Mouse (Mus musculus): ENCODE results near the gene Runx3. TPM values are rescaled to one million over a fixed set of nuclear protein-coding genes. Genes with fewer than 3 reads are reported as not detected.

Runx3 gene
- not detected for total RNA-seq (2021)
- long read RNA-seq, experiment 1 = 0 reads
- long read RNA-seq, experiment 2 = 0 reads

GRCm38 (mm10) chr4:135120342-135121100 is at the start of gene Runx3:
Gene Runx3, plus strand, starts transcription at chr4:135120652.
- intact Hi-C loops (cut with DNase I) = no loop called here

GRCm38 (mm10) chr4:135072671-135073070 is 47.8 kb upstream of the Runx3 start:
- no peak for DNase-seq (ENCODE audit: low spot score in 2 of 2)
- intact Hi-C loops (cut with DNase I) = no loop called here

More at GRCm38 (mm10) chr4:135120342-135121100, at the start of gene Runx3:
- DNase-seq (ENCODE audit: low spot score in 2 of 2) = no peak

DNA sequence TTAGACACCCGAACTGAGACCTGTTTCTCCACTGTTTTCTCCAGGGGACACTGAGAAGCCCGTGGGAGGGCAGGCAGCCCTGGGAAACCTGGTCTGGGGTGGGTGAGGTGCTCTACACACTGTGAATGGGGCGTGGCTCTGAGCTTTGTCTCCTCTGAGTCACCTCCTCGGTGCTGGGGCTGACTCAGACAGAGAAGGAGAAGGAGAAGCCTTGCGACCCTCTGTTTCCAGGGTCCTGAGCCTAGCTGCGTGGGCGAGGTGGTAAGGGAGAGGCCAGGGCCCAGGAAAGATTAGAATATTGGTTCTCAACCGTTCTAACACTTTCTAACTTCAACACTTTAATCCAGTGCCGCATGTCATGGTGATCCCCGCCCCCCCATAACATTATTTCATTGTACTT is 46.9 kb upstream of the Runx3 start:
- no peak for DNase-seq (ENCODE audit: low spot score in 2 of 2)
- intact Hi-C loops (cut with DNase I) = no loop called here

- intact Hi-C loops (cut with DNase I) = no loop called here
- no peak for DNase-seq (ENCODE audit: low spot score in 2 of 2)
Measured at GRCm38 (mm10) chr4:135074646-135075045, 45.8 kb upstream of the Runx3 start.

- no peak for DNase-seq (ENCODE audit: low spot score in 2 of 2)
- intact Hi-C loops (cut with DNase I) = no loop called here
Measured at GRCm38 (mm10) chr4:135075360-135075759, 45.1 kb upstream of the Runx3 start.

DNA sequence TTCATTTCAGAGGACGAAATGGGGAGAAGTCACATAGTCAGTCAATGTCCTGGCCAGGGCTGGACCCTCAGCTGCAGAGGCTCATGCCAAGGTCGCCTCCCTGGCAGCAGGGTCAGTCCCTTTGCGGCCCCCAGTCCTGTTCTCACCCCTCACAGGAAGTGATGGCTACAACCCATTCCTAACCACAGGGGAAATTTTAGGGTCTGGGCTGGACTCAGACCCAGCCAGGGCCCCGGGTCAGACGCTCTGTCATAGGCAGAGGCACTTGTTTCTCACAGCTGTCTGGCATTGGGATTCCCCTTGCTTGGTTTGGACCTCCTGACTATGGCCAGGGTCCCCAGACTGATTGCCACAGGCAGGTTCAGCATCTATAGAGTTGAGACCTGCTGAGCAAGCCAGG is 43.8 kb upstream of the Runx3 start:
- intact Hi-C loops (cut with DNase I) = no loop called here
- no peak for DNase-seq (ENCODE audit: low spot score in 2 of 2)

GRCm38 (mm10) chr4:135077196-135077595 is 43.3 kb upstream of the Runx3 start:
- DNase-seq (ENCODE audit: low spot score in 2 of 2) = no peak
- intact Hi-C loops (cut with DNase I) = no loop called here

DNA sequence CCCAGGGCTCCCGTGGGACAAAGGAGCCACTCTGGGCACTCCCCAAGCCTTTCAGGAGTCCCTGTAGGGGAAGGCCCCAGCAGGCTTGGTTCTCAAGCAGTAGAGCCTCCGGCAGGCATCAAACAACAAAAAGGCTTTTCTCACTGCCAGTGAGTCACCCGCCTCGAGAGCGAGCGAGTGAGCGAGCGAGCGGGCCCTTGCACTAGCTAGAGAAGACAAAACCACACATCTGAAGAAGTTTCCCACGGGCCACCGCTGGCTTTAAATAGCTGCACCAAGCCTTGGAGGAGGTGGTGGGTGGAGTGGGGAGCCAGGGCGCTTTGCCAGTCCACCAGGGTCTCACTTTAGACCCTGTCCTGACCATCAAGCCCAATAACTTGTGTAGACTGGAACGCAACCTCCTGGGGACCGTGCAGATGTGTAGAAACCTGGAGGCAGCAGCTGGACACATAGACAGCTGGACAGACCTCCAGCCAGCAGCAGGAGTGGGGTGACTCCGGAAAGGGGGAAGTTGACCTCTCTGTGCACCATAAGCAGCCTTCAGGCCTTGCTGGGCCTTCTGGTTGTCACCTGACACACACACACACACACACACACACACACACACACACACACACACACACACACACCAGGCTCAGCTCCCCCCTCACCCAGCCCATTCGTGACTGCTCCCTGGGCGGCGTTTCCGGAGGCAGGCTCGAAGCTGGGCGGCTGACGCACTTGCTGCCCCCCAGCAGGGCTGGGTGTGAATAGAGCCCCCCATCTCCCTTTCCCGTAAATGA is 40.4 kb upstream of the Runx3 start:
- peak in 1 of 2 experiments; percentile 19 for DNase-seq (ENCODE audit: low spot score in 2 of 2)
- intact Hi-C loops (cut with DNase I) = no loop called here

- DNase-seq (ENCODE audit: low spot score in 2 of 2) = no peak
- intact Hi-C loops (cut with DNase I) = no loop called here
Measured at GRCm38 (mm10) chr4:135080641-135080920, 39.9 kb upstream of the Runx3 start.

DNA sequence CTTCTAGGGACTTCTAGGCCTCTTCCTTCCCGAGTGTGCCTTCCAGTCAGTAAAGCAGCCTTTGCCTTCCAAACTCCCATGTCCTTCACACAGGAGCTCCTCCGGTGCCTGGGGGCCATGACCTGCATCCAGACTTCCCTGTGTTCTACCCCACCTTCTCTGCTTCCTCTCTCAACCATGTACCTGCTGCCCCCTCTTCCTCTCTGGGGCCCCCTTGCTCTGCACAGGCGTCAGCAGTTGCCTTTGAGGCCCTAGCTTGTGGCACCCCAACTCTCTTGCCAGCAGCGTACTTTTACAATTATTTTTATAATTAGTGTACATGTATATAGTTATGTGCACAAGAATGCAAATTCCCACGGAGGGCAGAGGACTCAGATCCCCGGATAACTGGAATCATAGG is 37.4 kb upstream of the Runx3 start:
- DNase-seq (ENCODE audit: low spot score in 2 of 2) = no peak
- intact Hi-C loops (cut with DNase I) = no loop called here

- no peak for DNase-seq (ENCODE audit: low spot score in 2 of 2)
- intact Hi-C loops (cut with DNase I) = no loop called here
Measured at GRCm38 (mm10) chr4:135085077-135085853, 35.2 kb upstream of the Runx3 start.

GRCm38 (mm10) chr4:135090613-135091012 is 29.8 kb upstream of the Runx3 start:
- intact Hi-C loops (cut with DNase I) = no loop called here
- DNase-seq (ENCODE audit: low spot score in 2 of 2) = no peak

- intact Hi-C loops (cut with DNase I) = no loop called here
- no peak for DNase-seq (ENCODE audit: low spot score in 2 of 2)
Measured at GRCm38 (mm10) chr4:135092871-135093270, 27.6 kb upstream of the Runx3 start.

DNA sequence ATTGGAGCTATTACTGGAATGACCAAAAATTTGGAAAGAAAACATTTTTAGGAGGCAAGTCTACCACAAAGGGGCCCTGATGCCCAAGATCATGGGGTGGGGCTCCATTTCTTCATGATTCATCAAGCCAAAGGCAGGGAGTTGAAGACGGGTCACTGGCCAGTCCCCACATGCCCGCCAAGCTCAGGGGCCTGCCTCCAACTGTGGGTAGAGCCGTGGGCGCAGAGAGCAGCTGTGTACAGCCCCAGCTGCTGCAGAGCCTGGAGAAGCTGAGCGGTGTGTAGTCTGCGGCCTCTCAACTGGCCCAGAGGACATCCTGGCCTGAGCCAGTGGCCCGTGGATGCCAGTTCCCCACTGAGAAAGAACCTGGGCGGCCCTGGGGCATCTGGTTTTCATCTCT is 24.8 kb upstream of the Runx3 start:
- DNase-seq (ENCODE audit: low spot score in 2 of 2) = no peak
- intact Hi-C loops (cut with DNase I) = no loop called here

DNA sequence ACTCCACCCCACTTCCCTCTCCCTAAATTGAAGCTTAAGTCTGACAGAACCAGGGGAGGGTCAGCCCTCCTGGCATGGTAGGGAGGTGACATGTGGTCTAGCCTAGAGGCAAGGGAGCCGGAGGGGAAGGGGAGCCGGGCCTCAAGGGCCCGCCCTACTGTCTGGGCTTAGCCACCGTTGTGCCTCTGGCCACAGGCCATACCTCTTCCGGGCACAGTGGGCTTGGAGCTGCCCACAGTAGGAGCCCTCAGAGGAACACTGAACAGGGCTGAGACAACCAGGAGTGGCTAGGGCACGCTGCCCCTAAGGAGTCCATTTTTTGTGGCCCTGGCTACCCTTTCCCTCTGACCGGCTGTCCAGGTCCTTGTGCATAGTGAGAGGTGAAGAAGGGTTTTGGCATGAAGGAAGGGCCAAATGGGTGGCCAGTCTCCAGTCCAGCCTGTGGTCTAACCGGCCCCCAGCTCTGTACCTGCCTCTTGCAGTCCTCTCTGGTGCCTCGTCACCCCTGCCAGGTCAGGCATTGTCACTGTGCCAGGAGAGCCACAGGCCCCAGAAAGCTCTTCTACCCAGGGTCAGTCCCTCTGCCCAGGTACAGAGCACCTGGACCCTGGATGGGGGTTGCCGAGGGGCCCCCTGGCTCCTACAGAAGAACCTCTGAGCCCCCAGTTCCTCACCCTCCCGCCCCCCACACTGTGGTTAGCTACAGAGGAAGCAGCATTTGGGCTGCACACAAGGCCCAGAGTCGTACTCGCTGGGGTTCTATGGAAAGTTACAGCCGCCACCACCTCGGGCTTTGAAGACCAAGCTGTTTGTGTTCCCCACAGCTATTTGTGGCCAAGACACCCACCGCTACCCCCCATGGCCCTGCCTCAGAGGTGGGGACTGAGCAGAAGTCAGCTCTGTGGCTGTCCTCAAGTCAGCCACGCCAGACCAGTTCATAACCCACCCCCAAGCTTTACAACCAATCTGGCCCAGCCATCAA is 22.3 kb upstream of the Runx3 start:
- DNase-seq (ENCODE audit: low spot score in 2 of 2) = no peak
- intact Hi-C loops (cut with DNase I) = no loop called here

- intact Hi-C loops (cut with DNase I) = no loop called here
- no peak for DNase-seq (ENCODE audit: low spot score in 2 of 2)
Measured at GRCm38 (mm10) chr4:135102019-135102740, 18.3 kb upstream of the Runx3 start.

- no peak for DNase-seq (ENCODE audit: low spot score in 2 of 2)
- intact Hi-C loops (cut with DNase I) = no loop called here
Measured at GRCm38 (mm10) chr4:135102761-135103160, 17.7 kb upstream of the Runx3 start.

- intact Hi-C loops (cut with DNase I) = no loop called here
- no peak for DNase-seq (ENCODE audit: low spot score in 2 of 2)
Measured at GRCm38 (mm10) chr4:135103800-135104199, 16.7 kb upstream of the Runx3 start.

GRCm38 (mm10) chr4:135106968-135107367 is 13.5 kb upstream of the Runx3 start:
- intact Hi-C loops (cut with DNase I) = no loop called here

More at GRCm38 (mm10) chr4:135106968-135107367, 13.5 kb upstream of the Runx3 start:
- no peak for DNase-seq (ENCODE audit: low spot score in 2 of 2)
